Mouse (Mus musculus) c-Kit-negative CD71-positive TER-119-positive erythroid progenitor cells, embryonic 14.5 days (primary cell): ENCODE measurements around the gene Fam19a3.
"Not testable (repeated sequence)": the region's sequence is repeated elsewhere in the genome, so short reads cannot be mapped to it uniquely, and the experiment has no call there.

Experiments used
- DNase-seq: peaks from one replicate; pipeline ENCODE4 v3.0.0-alpha.2; 2013; ENCODE audit warnings: low read depth, low spot score

Gene Fam19a3

DNA sequence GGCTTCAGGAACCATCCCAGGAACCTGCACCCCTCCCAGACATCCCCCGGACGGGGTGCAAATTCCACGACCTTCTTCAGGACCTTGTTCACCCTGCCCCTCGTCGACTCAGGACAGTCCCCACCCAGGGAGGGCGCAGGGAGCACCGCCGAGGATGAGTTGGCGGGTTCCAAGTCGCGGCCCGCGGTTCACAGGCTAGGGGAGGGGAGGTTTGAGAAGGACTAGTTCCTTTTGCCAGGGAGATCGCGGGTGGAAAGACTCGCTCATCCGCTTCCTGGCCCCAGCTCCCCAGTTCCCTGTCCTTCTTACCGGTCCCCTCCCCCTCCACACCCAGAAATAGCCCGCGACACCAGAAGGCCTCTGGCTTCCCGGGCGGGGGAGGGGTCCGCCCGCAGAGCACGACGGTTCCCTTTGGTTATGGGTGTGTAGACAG is at the start of gene Fam19a3:
Fam19a3 (minus strand) TSS at position 370 of the 433 bp plus-strand sequence.
- DNase-seq = no peak

DNA sequence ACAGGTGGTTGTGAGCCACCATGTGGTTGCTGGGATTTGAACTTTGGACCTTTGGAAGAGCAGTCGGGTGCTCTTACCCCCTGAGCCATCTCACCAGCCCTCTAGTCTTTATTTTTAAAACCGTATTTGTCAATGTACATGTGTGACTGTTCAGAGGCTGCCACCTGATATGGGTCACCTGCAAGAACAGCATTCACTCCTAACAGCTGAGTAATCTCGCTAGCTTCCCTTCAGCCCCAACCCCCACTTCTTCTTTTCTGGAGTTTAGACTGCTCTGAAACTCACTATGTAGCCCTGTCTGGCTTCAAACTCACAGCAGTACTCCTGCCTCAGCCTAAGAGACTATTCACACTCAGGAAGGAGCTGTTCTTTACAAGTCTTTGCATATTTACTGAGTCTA is 40.8 kb upstream of the Fam19a3 start:
- no peak for DNase-seq

DNA sequence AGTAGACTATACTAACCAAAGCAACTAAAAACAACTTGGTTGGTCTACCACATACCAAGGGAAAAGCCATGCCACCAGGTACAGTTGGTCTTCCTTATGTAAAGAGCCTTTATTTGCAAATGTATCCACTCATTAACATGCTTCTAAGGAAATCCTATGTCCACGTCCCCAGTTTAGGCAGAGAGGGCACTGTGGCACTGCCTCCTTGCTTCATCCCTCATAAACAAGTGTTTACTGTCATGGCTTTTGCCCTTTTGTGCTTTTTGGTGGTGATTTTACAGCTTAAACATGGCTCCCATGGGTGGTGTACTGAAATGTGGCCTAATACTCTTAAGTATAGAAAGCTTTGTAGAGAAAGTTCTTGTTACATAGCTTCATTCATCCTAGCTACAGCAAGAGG is 38.8 kb upstream of the Fam19a3 start:
- DNase-seq = no peak

- DNase-seq = no peak
Observed at GRCm38 (mm10) chr3:104818749-104819134, 37.1 kb upstream of the Fam19a3 start.

DNA sequence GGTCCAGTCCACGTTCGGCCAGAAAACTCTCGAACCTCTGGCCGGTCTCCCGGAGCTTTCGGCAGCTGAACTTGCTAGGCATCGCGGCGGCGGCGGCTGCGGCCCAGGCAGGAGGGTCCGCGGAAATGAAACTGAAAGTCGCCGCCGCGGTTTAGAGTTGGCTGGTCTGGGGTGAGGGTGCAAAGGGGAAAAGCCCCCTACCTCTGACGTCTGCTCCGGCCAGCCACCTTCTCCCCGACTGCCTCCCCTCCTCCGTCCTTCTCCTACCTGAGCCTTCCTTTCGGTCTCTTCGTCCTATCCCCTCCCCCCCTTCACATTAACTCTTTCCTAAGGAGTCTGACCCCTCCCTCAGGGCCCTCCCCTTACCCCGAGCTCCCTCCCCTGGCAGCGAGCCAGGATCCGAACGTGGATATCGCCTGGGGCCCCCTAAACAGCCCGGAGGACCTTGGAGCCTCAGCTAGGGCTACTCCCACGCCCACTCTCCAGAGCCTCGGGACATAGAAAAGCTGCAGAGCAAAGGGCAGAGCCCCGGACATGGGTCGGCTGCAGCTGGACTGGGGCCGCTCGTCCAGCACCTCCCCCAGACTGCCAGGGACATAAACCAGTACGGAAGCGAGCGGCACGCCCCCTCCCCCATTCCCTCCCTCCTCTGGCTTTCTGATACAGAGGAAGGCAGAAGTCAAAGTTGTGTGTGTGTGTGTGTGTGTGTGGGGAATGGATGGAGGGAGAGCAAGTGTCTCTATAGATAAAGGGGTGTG is 36.5 kb upstream of the Fam19a3 start, which contains the start of gene Mov10:
Mov10 (minus strand) TSS at position 573 of the 758 bp plus-strand sequence.
- no peak for DNase-seq

DNA sequence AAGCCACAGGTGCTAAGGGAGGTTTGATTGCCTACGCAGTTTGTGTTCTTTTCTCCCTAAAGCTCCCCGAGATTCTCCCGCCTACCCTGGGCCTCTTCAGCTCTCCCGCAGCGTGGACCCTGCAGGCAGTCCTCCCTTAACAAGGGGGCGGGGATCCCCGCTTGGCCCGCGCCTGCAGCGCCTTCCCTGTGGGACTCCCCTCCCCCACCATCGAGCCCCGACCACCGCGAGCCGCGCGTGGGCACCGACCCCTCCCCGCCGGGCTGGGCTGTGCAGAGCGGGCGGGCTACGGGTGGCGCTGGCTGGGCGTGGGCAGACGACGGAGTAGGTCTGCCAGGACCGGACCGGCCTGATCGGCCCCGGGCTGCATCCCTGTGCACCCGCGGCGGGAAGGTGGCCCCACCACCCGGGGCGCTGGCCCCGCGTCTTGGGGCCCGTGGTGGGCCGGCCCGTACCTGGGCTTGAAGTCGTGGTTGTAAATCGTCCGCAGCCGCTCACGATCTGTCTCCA is 35.9 kb upstream of the Fam19a3 start:
- no peak for DNase-seq

GRCm38 (mm10) chr3:104816130-104816529 is 34.5 kb upstream of the Fam19a3 start:
- no peak for DNase-seq

- no peak for DNase-seq
Observed at GRCm38 (mm10) chr3:104815346-104815745, 33.7 kb upstream of the Fam19a3 start.

- no peak for DNase-seq
Observed at GRCm38 (mm10) chr3:104814746-104815145, 33.1 kb upstream of the Fam19a3 start.

DNA sequence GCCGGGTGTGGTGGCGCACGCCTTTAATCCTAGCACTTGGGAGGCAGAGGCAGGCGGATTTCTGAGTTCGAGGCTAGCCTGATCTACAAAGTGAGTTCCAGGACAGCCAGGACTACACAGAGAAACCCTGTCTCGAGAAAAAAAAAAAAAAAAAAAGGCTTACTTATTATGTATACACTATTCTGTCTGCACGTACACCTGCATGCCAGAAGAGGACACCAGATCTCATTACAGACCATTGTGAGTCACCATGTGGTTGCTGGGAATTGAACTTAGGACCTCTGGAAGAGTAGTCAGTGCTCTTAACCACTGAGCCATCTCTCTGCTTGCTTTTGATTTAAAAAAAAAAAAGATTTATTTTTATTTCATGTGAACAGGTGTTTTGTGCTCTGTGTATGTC is 31.6 kb upstream of the Fam19a3 start:
- not testable (repeated sequence) for DNase-seq

- DNase-seq = no peak
Observed at GRCm38 (mm10) chr3:104812254-104812653, 30.6 kb upstream of the Fam19a3 start.

GRCm38 (mm10) chr3:104811752-104812151 is 30.1 kb upstream of the Fam19a3 start:
- no peak for DNase-seq

DNA sequence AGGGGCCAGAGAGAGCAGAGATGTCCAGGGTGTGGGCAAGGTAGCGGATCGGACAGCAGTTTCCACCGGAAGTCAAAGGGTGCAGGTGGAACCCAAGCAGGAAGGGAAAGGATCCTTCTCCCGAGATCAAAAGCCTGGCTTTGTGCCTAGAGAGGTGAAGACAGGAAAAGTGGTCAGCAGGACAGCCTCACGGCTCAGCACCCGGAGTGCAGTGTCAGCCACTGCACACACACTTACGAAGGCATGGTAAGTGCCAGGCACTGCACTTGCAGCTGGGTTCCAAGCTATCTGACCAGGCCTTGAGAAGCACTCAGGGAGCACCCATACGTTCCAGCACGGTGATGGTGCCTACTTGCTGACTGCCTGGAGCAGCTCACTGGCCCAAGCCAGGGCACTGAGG is 23.9 kb upstream of the Fam19a3 start:
- no peak for DNase-seq

DNA sequence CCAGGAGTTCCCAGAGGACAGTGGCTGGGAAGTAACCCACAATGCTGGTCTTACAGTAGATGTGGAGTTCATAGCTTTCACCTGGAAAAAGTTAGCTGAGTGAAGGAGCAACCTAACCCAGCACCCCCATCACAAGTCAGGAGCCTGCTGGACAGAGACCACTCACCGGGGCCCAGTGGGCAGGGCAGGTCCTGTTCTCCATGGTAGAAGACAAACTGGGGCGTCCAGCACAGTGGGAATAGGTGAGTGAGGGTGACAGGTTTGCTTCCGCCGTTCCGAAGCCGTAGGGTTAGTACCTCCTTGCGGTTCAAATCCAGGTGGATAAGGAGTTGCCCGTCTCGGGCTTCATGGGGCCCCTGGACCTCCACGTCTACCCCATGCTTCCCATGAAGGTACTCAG is 22.7 kb upstream of the Fam19a3 start:
- no peak for DNase-seq

- no peak for DNase-seq
Observed at GRCm38 (mm10) chr3:104801481-104801880, 19.8 kb upstream of the Fam19a3 start.

DNA sequence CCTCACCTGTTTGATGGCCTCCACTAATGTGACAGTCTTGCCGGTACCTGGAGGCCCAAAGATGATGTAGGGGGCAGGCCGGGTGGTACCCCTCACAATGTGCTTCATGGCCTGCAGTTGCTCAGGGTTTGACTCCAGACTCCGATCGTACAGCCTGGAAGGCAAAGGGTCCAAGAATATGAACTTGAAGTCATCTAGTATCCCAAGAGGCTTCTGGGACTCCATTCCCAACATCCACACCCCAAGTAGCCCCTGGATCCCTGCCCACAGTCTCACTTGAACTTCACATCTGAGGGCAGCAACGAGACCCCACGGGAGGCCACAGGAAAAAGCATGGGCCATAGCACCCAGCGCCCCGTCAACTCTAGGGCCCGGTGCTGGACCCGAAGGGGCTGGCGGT is 19.0 kb upstream of the Fam19a3 start:
- DNase-seq = no peak

DNA sequence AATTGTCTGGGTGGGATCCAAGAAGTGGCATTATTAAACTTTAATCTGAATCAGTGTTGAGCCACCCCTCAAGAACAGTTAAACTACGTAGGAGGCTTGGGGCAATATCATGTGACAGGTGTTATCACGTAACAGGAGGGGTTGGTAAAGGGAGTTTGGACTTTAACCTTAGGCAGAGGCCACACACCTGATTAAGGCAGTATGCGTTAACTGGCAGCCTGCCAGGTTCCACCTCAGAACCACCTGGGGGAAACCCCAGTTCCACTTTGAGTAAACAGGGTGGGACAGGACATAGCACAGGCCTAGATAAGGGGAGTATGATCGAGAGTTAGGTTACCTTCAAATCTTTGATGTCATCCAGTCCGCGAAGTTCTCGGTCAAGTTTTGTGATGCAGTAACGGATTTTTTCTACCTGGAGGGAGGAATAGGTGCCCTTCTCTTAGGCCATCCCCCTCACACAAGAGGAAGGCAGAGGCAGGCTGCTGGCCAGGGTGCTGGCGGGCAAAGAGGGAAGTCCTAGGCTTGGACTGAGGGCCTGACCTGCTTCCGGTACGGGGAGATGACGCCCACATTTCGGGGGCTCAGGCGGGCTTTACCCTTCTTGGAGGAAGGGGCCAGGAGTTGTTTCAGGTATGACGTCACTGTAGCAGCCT is 14.9 kb upstream of the Fam19a3 start:
- DNase-seq = no peak

DNA sequence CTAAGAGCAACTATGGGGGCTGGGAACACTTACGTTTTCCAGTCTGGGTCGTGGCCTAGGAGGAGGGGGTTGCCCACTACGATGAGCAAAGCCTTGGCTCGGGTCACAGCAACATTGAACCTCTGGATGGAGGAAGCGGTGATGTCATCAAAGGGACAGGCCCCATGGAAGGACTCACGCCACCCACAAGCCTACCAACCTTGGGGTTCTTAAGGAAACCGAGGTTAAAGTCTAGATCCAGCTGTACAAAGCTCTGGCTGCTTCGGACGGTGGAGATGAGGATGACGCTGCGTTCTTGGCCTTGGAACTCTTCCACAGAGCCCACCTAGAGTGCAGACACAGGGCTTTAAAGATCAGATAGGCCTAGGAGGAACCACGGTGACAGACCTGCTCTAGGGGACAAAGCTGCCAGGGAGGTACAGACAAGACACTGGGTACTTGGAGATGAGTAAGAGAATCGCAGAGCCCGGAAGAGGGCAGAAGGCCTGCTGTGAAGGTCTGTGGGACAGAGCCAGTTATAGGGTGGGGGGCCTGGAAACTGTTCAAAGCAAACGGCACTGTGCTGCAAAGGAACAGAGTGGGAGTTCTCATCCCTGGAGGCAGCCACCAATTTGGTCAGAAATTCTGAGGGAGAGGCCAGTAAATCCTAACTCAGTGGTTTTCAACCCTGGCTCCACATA is 14.2 kb upstream of the Fam19a3 start:
- DNase-seq = no peak

- no peak for DNase-seq
Observed at GRCm38 (mm10) chr3:104794953-104795470, 13.4 kb upstream of the Fam19a3 start.

GRCm38 (mm10) chr3:104793871-104794828 is 12.5 kb upstream of the Fam19a3 start:
- DNase-seq = no peak
